Mouse (Mus musculus) cortical plate, adult 2 months (tissue): ENCODE measurements around the gene Nrip2. TPM values are rescaled to one million over a fixed set of nuclear protein-coding genes. Genes with fewer than 3 reads are reported as not detected.

Experiments used
- H3K27ac ChIP-seq: fragments of 200-500 bp; 2 replicates; pipeline ENCODE4 v1.5.1; 2012; ENCODE audit warnings: low read length, control low read depth, inconsistent platforms; ENCODE audit not compliant: insufficient read depth
- H3K4me1 ChIP-seq: fragments of 200-500 bp; 2 replicates; pipeline ENCODE4 v1.6.1; 2011; ENCODE audit warnings: low read length; ENCODE audit not compliant: control insufficient read depth, insufficient read depth
- H3K4me3 ChIP-seq: fragments of 200-500 bp; 2 replicates; pipeline ENCODE4 v1.5.1; 2011; ENCODE audit warnings: mild to moderate bottlenecking, low read length, control low read depth; ENCODE audit not compliant: insufficient read depth
- CTCF ChIP-seq: fragments of 200-500 bp; IDR thresholded peaks from 2 replicates; pipeline ENCODE4 v1.5.1; 2011; ENCODE audit warnings: mild to moderate bottlenecking, control low read depth, low read length; ENCODE audit not compliant: insufficient read depth; ENCODE audit errors: extremely low read depth
- POLR2A ChIP-seq: fragments of 200-500 bp; IDR thresholded peaks from 2 replicates; pipeline ENCODE4 v1.6.1; 2011; ENCODE audit warnings: mild to moderate bottlenecking, low read length, control low read depth; ENCODE audit not compliant: insufficient read depth; ENCODE audit errors: extremely low read depth
- polyA plus RNA-seq: library from polyadenylated mRNA; depleted of rRNA; stranded (reverse); fragments of >200 nt; gene quantifications from 2 replicates; pipeline ENCODE4 v1.2.3, GENCODE M21; 2012; rRNA removed

Gene Nrip2
- polyA plus RNA-seq, 1 experiment = 16.1 TPM

DNA sequence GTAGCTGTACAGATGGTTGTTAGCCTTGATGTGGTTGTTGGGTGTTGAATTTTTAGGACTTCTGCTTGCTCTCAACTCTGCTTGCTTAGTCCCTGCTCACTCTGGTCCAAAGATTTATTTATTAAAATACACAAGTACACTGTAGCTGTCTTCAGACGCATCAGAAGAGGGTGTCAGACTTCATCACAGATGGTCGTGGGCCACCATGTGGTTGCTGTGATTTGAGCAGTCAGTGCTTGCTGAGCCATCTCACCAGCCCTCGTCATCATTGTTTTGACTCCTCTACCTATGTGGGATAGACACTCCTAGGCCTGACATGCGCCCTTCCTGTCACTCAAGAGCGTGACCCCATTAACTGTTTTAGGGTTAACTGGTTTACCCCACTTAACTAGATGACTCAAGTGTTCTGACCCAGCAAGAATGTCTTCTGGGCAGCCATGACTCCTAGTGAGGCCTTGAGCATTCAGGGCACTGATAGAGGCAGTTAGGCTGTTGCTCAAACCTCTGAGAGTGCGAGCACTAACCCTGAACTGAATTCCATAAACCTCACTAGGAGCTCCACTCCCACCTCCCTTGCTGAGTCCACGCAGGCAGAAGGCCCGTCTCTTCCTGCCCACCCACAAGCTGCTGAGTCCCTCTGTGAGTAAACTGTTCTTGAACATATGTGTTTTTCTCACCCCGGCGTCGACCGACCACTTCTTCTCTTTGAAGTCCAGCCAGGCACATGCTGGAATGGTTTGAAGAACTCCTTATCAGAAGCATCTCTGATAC, 56.9 kb downstream of the Nrip2 start:
- Histone ChIP-seq H3K4me1 (no peaks in the 10 kb centered on the region), H3K4me3 (no peak overlapping the region), H3K27ac (no peak overlapping the region)
- no peak for TF ChIP-seq POLR2A
- no peak for TF ChIP-seq CTCF

DNA sequence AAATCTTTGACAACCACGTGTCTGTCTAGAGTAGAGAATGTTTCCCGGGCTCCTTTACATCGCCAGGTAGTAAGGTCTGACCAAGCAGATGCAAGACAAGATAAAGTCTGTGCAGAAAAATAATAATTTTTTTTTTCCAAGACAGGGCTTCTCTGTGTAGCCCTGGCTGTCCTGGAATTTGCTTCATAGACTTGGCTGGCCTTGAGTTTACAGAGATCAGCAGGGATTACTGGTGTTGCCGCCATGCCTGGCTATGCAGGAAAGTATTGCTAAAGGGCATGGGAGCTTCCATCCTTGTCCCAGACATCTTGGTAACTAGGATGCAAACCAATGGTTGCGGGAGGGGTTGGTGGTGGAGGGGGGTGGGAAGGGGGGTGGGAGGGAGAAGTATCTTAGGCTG, 58.1 kb downstream of the Nrip2 start:
- Histone ChIP-seq H3K27ac (no peak overlapping the region), H3K4me1 (no peaks in the 10 kb centered on the region), H3K4me3 (no peak overlapping the region)
- TF ChIP-seq POLR2A (no peak), CTCF (no peak)

DNA sequence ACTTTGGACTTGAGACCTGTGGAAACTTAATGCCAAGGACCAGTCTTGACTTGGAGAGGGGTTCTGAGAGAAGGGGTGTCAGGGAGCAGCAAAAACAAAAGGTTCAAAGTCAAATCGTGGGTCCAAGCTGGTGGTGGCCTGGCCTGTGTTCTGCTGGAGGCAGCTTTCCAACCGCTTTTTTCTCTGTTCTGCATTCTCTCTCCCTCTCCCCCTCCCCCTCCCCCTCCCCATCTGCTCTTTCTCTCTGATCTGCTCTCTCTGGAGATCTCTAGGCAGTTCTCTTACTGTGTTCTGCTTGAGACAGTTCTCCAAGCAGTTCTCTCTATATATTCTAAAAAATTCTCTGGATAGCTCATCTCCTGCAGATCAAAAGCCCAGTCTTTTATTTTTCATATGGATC, 61.2 kb downstream of the Nrip2 start:
- H3K27ac ChIP-seq = no peak overlapping the region
- TF ChIP-seq CTCF (no peak), POLR2A (no peak)
- no peaks in the 10 kb centered on the region for H3K4me1 ChIP-seq

DNA sequence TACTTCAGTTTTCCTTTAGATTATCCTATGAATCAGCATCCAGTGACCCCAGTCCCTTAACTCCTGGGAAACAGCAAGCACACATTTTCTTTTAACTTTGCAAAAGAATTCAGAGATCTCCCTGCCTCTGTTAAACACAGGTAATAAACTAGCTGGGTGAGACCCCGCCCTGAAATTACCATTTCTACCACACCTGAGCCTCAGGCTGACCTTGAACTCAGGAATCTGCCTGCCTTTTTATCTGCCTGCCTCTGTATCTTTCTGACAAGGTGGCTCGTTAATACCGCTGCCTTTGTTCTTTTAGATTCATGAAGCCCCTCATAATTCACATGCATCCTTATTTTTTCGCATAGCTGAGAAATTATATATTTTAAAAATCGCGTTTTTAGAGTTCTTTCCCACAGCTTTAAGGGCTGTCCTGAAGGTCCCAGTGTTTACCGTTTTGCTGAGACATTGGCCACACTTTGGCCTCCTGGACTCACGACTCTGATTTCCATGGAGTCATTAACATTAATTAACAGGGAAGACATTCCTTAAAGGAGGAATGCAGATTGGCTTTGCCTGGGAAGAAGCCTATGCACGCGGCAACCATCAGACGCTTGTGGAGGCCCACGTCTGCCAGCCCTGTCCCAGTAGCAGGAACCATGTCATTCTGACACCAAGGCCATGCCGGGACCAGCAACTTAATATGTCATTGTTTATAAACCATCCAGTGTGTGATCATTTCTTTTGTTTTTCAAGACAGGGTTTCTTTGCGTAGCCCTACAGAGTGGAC, 61.8 kb downstream of the Nrip2 start:
- Histone ChIP-seq H3K4me3 (no peak overlapping the region), H3K4me1 (no peaks in the 10 kb centered on the region), H3K27ac (no peak overlapping the region)
- no peak for TF ChIP-seq CTCF
- no peak for TF ChIP-seq POLR2A

More for the DNA sequence above, 61.2 kb downstream of the Nrip2 start:
- no peak overlapping the region for H3K4me3 ChIP-seq

DNA sequence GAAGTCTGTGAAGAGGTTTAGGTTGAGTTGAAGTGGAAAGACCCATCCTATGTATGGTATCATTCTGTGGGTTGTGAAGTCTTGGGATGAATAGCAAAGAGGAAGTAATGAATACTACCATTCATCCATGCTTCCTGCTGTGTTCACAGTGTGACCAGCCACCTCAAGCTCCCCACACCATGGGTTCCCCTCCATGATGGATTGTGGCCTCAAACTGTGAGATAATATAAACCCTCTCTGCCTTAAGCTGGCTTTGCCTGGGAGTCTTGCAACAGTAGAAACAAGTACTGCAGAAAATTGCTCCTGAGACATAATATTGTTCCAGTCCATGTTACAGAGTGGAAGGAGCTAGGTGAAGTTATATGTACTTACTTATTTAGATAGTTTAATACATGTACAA, 62.5 kb downstream of the Nrip2 start:
- Histone ChIP-seq H3K4me3 (no peak overlapping the region), H3K4me1 (no peaks in the 10 kb centered on the region), H3K27ac (no peak overlapping the region)
- TF ChIP-seq CTCF = no peak
- no peak for TF ChIP-seq POLR2A

DNA sequence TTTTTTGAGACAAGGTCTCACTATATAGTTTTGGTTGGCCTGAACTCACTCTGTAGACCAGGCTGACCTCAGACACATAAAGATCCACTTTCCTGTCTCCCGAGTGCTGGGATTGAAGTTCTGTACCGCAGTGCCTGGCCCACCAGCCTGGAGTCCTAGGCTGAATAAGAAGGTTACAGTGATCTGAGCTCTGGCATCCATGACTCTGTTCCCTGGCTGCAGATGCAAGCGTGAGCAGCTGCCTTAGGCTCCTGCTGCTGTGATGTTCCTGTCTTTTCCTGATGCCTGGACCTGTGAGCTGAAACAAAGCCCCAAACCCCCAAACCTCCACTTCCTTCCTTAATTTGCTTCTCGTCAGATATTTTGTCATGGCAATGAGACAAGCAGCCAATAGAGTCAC, 65.9 kb downstream of the Nrip2 start:
- no peak overlapping the region for H3K27ac ChIP-seq
- no peak overlapping the region for H3K4me3 ChIP-seq
- H3K4me1 ChIP-seq = no peaks in the 10 kb centered on the region
- no peak for TF ChIP-seq CTCF
- TF ChIP-seq POLR2A = no peak

Other genes with a start within 250 kb of the Nrip2 start
- 0.42 and 0.63 TPM in 2 replicates for gene Tead4, start 98.5 kb upstream of the Nrip2 start, polyA plus RNA-seq
- 27.2 and 27.8 TPM in 2 replicates for gene Tulp3, start 43.4 kb upstream of the Nrip2 start, polyA plus RNA-seq
- gene Rhno1, start 36.4 kb upstream of the Nrip2 start, polyA plus RNA-seq = 11.8 and 12.2 TPM in 2 replicates
- 1.7 and 2.5 TPM in 2 replicates for gene Foxm1, start 36.3 kb upstream of the Nrip2 start, polyA plus RNA-seq
- 2.8 and 4.3 TPM in 2 replicates for gene Tex52, start 23.8 kb upstream of the Nrip2 start, polyA plus RNA-seq
- 0.40 TPM in 1 of 2 replicates, not detected in the other for gene Gm44596, start 23.8 kb upstream of the Nrip2 start, polyA plus RNA-seq
- gene Itfg2, start 25.6 kb downstream of the Nrip2 start, polyA plus RNA-seq = 17.9 and 19.3 TPM in 2 replicates
- 116 and 118 TPM in 2 replicates for gene Fkbp4, start 39.4 kb downstream of the Nrip2 start, polyA plus RNA-seq
- 0.04 TPM in 1 of 2 replicates, not detected in the other for gene Pzp, start 127.4 kb downstream of the Nrip2 start, polyA plus RNA-seq
- gene A2ml1, start 182.3 kb downstream of the Nrip2 start, polyA plus RNA-seq = 30.6 and 32.4 TPM in 2 replicates
- not detected in 2 replicates for gene Klrb1a, start 224.2 kb downstream of the Nrip2 start, polyA plus RNA-seq